Mouse (Mus musculus): ENCODE measurements around the gene Gm3252.
"Not testable (repeated sequence)": the region's sequence is repeated elsewhere in the genome, so short reads cannot be mapped to it uniquely, and the experiment has no call there.

Gene Gm3252

DNA sequence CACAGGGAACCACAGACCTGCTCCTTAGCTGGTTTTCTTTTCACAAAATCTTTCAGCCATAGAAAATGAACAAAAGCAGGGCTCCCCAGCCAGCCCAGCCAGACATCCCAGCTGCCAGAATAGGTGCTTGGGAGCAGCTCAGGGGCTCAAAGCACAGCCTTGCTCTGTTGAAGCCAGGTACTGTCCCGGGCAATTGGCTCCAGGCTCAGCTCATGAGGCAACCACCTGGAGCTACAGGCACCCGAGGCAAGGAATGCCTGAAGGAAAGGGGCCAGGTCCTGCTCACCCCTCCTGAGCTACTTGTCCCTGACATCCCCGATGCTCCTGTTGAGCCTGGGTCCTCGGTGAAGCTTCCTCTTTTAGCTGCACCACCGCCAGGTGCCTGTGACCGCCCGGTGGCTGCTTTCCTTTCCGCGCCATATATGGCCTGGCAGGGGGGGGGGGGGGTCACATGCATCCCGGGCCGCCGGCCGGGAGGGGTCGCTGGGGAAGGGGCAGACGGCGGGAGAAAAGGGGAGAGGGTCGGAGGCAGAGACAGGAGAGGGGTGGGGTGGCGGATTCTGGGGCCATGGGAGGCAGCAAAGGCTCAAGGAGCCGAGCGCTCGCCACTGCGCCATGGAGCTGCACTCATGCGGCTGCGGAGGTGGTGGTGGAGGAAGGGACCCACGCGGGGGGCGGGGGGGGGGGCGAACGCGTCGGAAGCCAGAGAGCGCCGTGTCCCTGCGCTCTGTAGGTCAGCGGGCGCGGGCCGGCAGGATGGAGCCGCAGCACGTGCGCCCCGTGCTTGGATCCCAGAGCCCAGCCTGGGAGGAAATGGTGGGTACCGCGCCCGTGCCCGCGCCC is at the start of gene Gm3252:
TSS of gene Gm3252 (plus strand) at position 738 of the 843 bp plus-strand sequence.
- not testable (repeated sequence) for DNase-seq (ENCODE audit: low spot score in 2 of 2)

GRCm38 (mm10) chr14:4708938-4709337 is 17.6 kb upstream of the Gm3252 start, which contains the start of gene Gm7876:
TSS of gene Gm7876 (plus strand) at chr14:4709238.
- not testable (repeated sequence) for DNase-seq (ENCODE audit: low spot score in 2 of 2)

- not testable (repeated sequence) for DNase-seq (ENCODE audit: low spot score in 2 of 2)
These were observed 49.5 kb downstream of the Gm3252 start, which contains the start of gene Gm9602 for GRCm38 (mm10) chr14:4776037-4776436. TSS of gene Gm9602 (plus strand) at chr14:4776337.
